Mouse (Mus musculus): Measurements from ENCODE around the gene Rusc1. TPM values are rescaled to one million over a fixed set of nuclear protein-coding genes. Genes with fewer than 3 reads are reported as not detected.

The Rusc1 gene
- polyA plus RNA-seq, 1 experiment from 2014 or later = 95.7 TPM

- Histone ChIP-seq H3K4me3 (replicated peaks; ENCODE audit: low read length) (no peak overlapping the region), H3K4me1 (replicated peaks; ENCODE audit: control insufficient read depth, insufficient read depth, low read length) (no peaks in the 10 kb centered on the region), H3K9me3 (ENCODE audit: control insufficient read depth, low read length) (no peaks in the 10 kb centered on the region), H3K27me3 (ENCODE audit: control insufficient read depth, insufficient read depth, low read length) (no peaks in the 10 kb centered on the region), H3K4me2 (replicated peaks) (no peak overlapping the region), H3K36me3 (replicated peaks; ENCODE audit: control insufficient read depth, insufficient read depth) (no peaks in the 10 kb centered on the region), H3K9ac (no peak overlapping the region), H3K27ac (no peak overlapping the region)
- no peak for ATAC-seq (ENCODE audit: low FRiP score)
- DNase-seq (ENCODE audit: low spot score) = no peak
- WGBS = 77% methylated on average over 3 of the region's 3 CpGs
Measured at GRCm38 (mm10) chr3:89124241-89124640, 31.1 kb upstream of the Rusc1 start.

- DNase-seq (ENCODE audit: low spot score) = no peak
- Histone ChIP-seq H3K4me1 (replicated peaks; ENCODE audit: control insufficient read depth, insufficient read depth, low read length) (no peaks in the 10 kb centered on the region), H3K36me3 (replicated peaks; ENCODE audit: control insufficient read depth, insufficient read depth) (no peaks in the 10 kb centered on the region), H3K4me3 (replicated peaks; ENCODE audit: low read length) (no peak overlapping the region), H3K27me3 (ENCODE audit: control insufficient read depth, insufficient read depth, low read length) (no peaks in the 10 kb centered on the region), H3K9me3 (ENCODE audit: control insufficient read depth, low read length) (no peaks in the 10 kb centered on the region), H3K4me2 (replicated peaks) (no peak overlapping the region), H3K9ac (no peak overlapping the region), H3K27ac (no peak overlapping the region)
- ATAC-seq (ENCODE audit: low FRiP score) = no peak
- 80% methylated on average over 2 of the region's 2 CpGs for WGBS
Measured at GRCm38 (mm10) chr3:89123313-89123712, 30.2 kb upstream of the Rusc1 start.

- no peaks in the 10 kb centered on the region for H3K9me3 ChIP-seq (ENCODE audit: control insufficient read depth, low read length)
- H3K27me3 ChIP-seq (ENCODE audit: control insufficient read depth, insufficient read depth, low read length) = no peaks in the 10 kb centered on the region
- H3K9ac ChIP-seq = no peak overlapping the region
- no peak overlapping the region for H3K4me2 ChIP-seq (replicated peaks)
- no peaks in the 10 kb centered on the region for H3K36me3 ChIP-seq (replicated peaks; ENCODE audit: control insufficient read depth, insufficient read depth)
- H3K4me3 ChIP-seq (replicated peaks; ENCODE audit: low read length) = no peak overlapping the region
- no peak overlapping the region for H3K27ac ChIP-seq
- ATAC-seq (ENCODE audit: low FRiP score) = no peak
- 22% methylated on average over 2 of the region's 2 CpGs for WGBS
- H3K4me1 ChIP-seq (replicated peaks; ENCODE audit: control insufficient read depth, insufficient read depth, low read length) = no peaks in the 10 kb centered on the region
- no peak for DNase-seq (ENCODE audit: low spot score)
Measured at GRCm38 (mm10) chr3:89115522-89115921, 22.4 kb upstream of the Rusc1 start.

GRCm38 (mm10) chr3:89113058-89113457, 19.9 kb upstream of the Rusc1 start:
- Histone ChIP-seq H3K9ac (no peak overlapping the region), H3K4me2 (replicated peaks) (no peak overlapping the region), H3K27me3 (ENCODE audit: control insufficient read depth, insufficient read depth, low read length) (no peaks in the 10 kb centered on the region), H3K27ac (no peak overlapping the region), H3K4me3 (replicated peaks; ENCODE audit: low read length) (no peak overlapping the region), H3K9me3 (ENCODE audit: control insufficient read depth, low read length) (no peaks in the 10 kb centered on the region), H3K4me1 (replicated peaks; ENCODE audit: control insufficient read depth, insufficient read depth, low read length) (no peaks in the 10 kb centered on the region), H3K36me3 (replicated peaks; ENCODE audit: control insufficient read depth, insufficient read depth) (no peaks in the 10 kb centered on the region)
- DNase-seq (ENCODE audit: low spot score) = no peak
- 89% methylated on average over 4 of the region's 4 CpGs for WGBS
- ATAC-seq (ENCODE audit: low FRiP score) = no peak

GRCm38 (mm10) chr3:89108146-89108545, 15.0 kb upstream of the Rusc1 start:
- 79% methylated on average over 1 of the region's 1 CpGs for WGBS
- Histone ChIP-seq H3K4me2 (replicated peaks) (no peak overlapping the region), H3K9ac (no peak overlapping the region), H3K4me1 (replicated peaks; ENCODE audit: control insufficient read depth, insufficient read depth, low read length) (no peaks in the 10 kb centered on the region), H3K27me3 (ENCODE audit: control insufficient read depth, insufficient read depth, low read length) (no peaks in the 10 kb centered on the region), H3K27ac (no peak overlapping the region), H3K9me3 (ENCODE audit: control insufficient read depth, low read length) (no peaks in the 10 kb centered on the region), H3K36me3 (replicated peaks; ENCODE audit: control insufficient read depth, insufficient read depth) (no peaks in the 10 kb centered on the region), H3K4me3 (replicated peaks; ENCODE audit: low read length) (no peak overlapping the region)
- ATAC-seq (ENCODE audit: low FRiP score) (no peak), DNase-seq (ENCODE audit: low spot score) (no peak)

DNA sequence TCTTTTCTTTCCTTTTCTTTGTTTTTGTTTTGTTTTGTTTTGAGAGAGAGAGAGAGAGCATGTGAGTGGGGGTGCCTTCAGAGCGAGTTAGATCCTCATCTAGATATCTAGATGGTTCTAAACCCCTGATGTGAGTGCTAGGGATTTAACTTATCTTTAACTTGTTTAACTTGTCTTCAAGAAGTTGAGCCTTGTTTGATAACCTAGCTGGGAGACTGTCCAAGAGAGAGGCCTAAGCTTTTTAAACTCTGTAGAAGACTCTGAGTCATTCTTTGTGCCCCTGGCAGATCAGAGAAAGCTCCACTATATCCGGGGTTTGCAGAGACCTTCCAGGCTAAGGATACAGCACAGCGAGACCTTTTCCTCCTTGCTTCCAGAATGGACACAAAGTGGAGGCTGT, 14.4 kb upstream of the Rusc1 start:
- Histone ChIP-seq H3K36me3 (replicated peaks; ENCODE audit: control insufficient read depth, insufficient read depth) (no peaks in the 10 kb centered on the region), H3K9ac (no peak overlapping the region), H3K27ac (no peak overlapping the region), H3K4me1 (replicated peaks; ENCODE audit: control insufficient read depth, insufficient read depth, low read length) (no peaks in the 10 kb centered on the region; the same call in 1 of the 2 replicates), H3K4me2 (replicated peaks) (no peak overlapping the region), H3K27me3 (ENCODE audit: control insufficient read depth, insufficient read depth, low read length) (no peaks in the 10 kb centered on the region), H3K4me3 (replicated peaks; ENCODE audit: low read length) (no peak overlapping the region), H3K9me3 (ENCODE audit: control insufficient read depth, low read length) (no peaks in the 10 kb centered on the region)
- no peak for ATAC-seq (ENCODE audit: low FRiP score)
- 78% methylated on average over 3 of the region's 3 CpGs for WGBS
- no peak for DNase-seq (ENCODE audit: low spot score)

GRCm38 (mm10) chr3:89106881-89107280, 13.8 kb upstream of the Rusc1 start:
- DNase-seq (ENCODE audit: low spot score) (no peak), ATAC-seq (ENCODE audit: low FRiP score) (no peak)
- Histone ChIP-seq H3K4me1 (replicated peaks; ENCODE audit: control insufficient read depth, insufficient read depth, low read length) (no peaks in the 10 kb centered on the region; the same call in 1 of the 2 replicates), H3K36me3 (replicated peaks; ENCODE audit: control insufficient read depth, insufficient read depth) (no peaks in the 10 kb centered on the region), H3K9me3 (ENCODE audit: control insufficient read depth, low read length) (no peaks in the 10 kb centered on the region), H3K9ac (no peak overlapping the region), H3K27ac (no peak overlapping the region), H3K4me3 (replicated peaks; ENCODE audit: low read length) (no peak overlapping the region), H3K4me2 (replicated peaks) (no peak overlapping the region), H3K27me3 (ENCODE audit: control insufficient read depth, insufficient read depth, low read length) (no peaks in the 10 kb centered on the region)

DNA sequence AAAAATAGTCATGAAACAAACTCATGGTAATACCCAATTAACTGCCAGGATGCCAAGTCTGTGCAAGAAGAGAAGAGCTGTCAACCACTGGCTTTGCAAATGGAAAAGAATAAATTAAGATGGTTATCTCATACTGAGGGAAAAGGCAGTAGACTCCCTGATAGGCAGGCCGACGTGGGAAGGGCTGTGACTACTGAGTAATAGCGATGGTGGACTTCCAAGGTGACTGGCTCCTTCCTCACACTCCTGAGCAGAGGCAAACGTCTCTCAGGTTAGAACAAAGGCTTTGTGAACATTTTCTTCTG, 10.1 kb upstream of the Rusc1 start:
- Histone ChIP-seq H3K4me3 (replicated peaks; ENCODE audit: low read length) (no peak overlapping the region), H3K36me3 (replicated peaks; ENCODE audit: control insufficient read depth, insufficient read depth) (peaks cover 21% of the 10 kb centered on the region), H3K4me1 (replicated peaks; ENCODE audit: control insufficient read depth, insufficient read depth, low read length) (peaks cover 16% of the 10 kb centered on the region), H3K27me3 (ENCODE audit: control insufficient read depth, insufficient read depth, low read length) (no peaks in the 10 kb centered on the region), H3K9ac (no peak overlapping the region), H3K4me2 (replicated peaks) (no peak overlapping the region), H3K9me3 (ENCODE audit: control insufficient read depth, low read length) (no peaks in the 10 kb centered on the region), H3K27ac (no peak overlapping the region)
- 69% methylated on average over 4 of the region's 4 CpGs for WGBS
- DNase-seq (ENCODE audit: low spot score) (no peak), ATAC-seq (ENCODE audit: low FRiP score) (no peak)

DNA sequence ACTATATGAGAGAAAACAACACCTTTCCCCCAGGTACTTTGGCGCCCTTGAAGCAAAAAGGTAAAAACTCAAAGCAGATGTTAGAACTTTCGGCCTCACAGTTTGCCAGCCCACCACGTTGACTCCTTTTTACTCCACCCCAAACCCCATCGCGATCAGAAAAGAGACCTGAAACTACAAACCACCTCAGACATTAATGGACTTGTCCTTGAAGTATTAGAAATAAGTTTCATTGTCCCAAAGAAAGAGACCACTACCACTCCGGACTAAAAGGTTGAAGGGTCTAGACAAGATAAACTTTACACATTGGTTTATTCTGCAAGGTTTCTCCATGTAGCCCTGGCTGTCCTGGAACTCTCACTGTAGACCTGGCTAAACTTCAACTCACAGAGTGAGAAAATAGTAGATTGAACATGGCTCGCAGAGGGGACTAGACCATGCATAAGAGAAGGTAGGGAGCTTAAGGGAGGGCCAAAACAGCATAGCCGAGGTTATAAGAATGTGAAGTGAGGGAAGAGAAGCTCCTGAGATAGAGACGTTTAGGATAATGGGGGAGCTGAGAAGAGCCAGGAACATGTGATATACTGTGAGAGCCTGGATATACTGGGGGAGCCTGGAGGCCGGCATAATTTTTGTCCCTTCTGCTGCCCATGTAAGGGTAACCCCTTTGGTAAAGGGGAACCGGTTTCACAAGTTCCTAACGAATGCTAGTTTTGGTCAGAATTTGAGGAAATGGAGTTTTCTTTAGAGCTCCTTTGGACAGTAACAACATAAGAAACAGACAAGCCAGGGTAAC, 9.6 kb upstream of the Rusc1 start:
- Histone ChIP-seq H3K9me3 (ENCODE audit: control insufficient read depth, low read length) (no peaks in the 10 kb centered on the region), H3K27me3 (ENCODE audit: control insufficient read depth, insufficient read depth, low read length) (no peaks in the 10 kb centered on the region), H3K4me3 (replicated peaks; ENCODE audit: low read length) (peak overlapping the region; percentile 65), H3K4me1 (replicated peaks; ENCODE audit: control insufficient read depth, insufficient read depth, low read length) (peaks cover 16% of the 10 kb centered on the region), H3K9ac (peak overlapping the region; percentile 51), H3K4me2 (replicated peaks) (peak overlapping the region; percentile 60), H3K27ac (peak overlapping the region; percentile 86), H3K36me3 (replicated peaks; ENCODE audit: control insufficient read depth, insufficient read depth) (peaks cover 26% of the 10 kb centered on the region)
- WGBS = 67% methylated on average over 12 of the region's 12 CpGs
- no peak for DNase-seq (ENCODE audit: low spot score)
- ATAC-seq (ENCODE audit: low FRiP score) = no peak

Data from hindbrain, embryonic 14.5 days (tissue).